Mouse (Mus musculus) gastrocnemius, postnatal 25 days (tissue): ENCODE data around the gene Crtap. TPM values are rescaled to one million over a fixed set of nuclear protein-coding genes. Genes with fewer than 3 reads are reported as not detected.
A peak's percentile ranks its signal among the peaks of the same experiment; 100 is the strongest.

Source experiments
- DNase-seq: peaks from one replicate; pipeline ENCODE4 v3.0.0; 2022
- long read RNA-seq, 2 experiments: library from polyadenylated mRNA; stranded (forward); transcript quantifications; one replicate each; pipeline ENCODE4 v2.0.0; 2021
- total RNA-seq, 2 experiments: library from RNA; stranded (reverse); gene quantifications; 1 replicate in 1 of 2; 2 replicates in 1 of 2; pipeline ENCODE4 v1.2.3; 2021

The Crtap gene
- 10 to 100 TPM; 13.9 to 14.3 TPM for total RNA-seq
- long read RNA-seq, experiment 1, transcript Crtap-201 (7 exons, 1,674 nt), result major isoform, 13 of 16 reads
- long read RNA-seq, experiment 1, partial matches to known transcripts, result 2 of 16 reads
- long read RNA-seq, experiment 1, other reads (novel, unspliced or antisense), result 1 of 16 reads
- long read RNA-seq, experiment 2, transcript Crtap-201 (7 exons, 1,674 nt), result major isoform, 14 of 15 reads
- long read RNA-seq, experiment 2, partial matches to known transcripts, result 1 of 15 reads
- long read RNA-seq, experiment 2, other reads (novel, unspliced or antisense), result 0 of 15 reads

GRCm38 (mm10) chr9:114389905-114390748 lies at the start of gene Crtap:
TSS of gene Crtap (minus strand) at chr9:114390675.
- peak; percentile 55 for DNase-seq

GRCm38 (mm10) chr9:114435668-114436067 lies 45.2 kb upstream of the Crtap start:
- DNase-seq, result no peak

DNA sequence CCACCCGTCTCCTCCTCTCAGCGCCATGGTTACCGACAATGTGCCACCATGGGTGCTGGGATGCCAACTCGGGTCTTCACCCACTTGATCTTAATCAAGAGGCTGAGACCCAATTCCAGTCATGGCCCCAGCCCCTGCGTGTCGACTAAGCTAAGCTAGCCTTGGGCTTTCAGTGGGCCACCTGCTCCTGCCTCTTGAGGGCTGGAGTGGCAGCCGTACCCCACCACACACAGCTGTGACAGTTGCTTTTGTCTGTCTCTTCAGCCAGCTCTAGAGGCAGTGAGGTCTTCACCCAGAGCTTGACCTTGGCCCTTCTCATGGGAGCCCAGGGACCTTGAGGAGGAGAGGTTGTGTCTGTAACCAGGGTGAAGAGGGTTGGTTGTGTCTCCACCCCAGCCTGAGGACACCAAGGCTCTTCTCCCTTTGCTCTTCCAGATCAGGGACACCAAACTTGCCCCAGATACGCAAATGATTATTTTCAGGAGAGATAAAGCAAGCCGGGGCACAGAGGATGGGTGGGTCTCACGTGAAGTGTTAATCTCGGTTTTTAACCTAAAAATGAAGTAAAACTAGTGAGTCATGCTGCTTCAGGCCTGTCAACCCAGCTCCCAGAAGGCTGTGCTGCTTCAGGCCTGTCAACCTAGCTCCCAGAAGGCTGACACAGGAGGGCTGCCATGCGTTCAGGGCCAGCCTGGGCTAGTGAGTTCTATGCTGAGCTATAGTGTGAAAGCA lies 37.8 kb upstream of the Crtap start:
- no peak for DNase-seq

GRCm38 (mm10) chr9:114427425-114427824 lies 37.0 kb upstream of the Crtap start:
- no peak for DNase-seq

GRCm38 (mm10) chr9:114426201-114426600 lies 35.7 kb upstream of the Crtap start:
- no peak for DNase-seq

- DNase-seq, result no peak
Observed at GRCm38 (mm10) chr9:114425576-114425975, 35.1 kb upstream of the Crtap start.

DNA sequence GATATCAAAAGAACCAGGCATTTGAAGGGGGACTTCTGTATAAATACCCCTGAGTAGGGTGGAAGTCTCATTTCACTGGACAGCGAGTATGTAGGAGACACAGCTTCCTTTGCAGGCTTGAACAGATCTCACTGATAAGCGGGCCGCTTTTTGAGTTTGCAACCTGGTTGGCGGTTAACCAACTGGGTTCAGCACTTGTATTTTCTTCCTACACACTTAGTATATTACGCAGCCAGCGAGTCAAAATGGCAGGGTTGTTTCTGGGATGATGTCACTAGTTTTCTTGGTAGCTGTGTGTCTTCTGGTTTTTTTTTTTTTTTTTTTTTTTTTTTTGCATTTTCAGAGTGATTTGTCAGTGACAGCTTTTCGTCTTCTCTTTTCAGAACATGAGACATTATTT lies 31.3 kb upstream of the Crtap start:
- DNase-seq, result no peak

- DNase-seq, result no peak
Observed at GRCm38 (mm10) chr9:114421045-114421444, 30.6 kb upstream of the Crtap start.

- no peak for DNase-seq
Observed at GRCm38 (mm10) chr9:114420443-114420842, 30.0 kb upstream of the Crtap start.

DNA sequence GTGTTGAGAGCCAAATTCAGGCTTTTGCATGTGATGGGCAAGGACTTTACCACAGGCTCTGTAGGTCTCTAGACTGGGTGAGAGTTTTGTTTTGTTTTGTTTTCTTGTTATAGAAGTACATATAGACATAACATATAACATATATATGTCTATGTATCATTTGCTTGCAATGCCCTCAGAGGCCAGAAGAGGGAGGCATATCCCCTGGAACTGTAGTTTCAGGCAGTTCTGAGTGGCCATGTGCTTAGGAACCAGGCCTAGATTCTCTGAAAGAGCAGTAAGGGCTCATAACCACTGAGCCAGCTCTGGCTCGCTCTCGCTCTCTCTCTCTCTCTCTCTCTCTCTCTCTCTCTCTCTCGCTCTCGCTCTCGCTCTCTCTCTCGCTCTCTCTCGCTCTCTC lies 27.7 kb upstream of the Crtap start:
- DNase-seq, result no peak

- no peak for DNase-seq
Observed at GRCm38 (mm10) chr9:114416646-114417517, 26.4 kb upstream of the Crtap start.

- no peak for DNase-seq
Observed at GRCm38 (mm10) chr9:114415701-114416100, 25.2 kb upstream of the Crtap start.

DNA sequence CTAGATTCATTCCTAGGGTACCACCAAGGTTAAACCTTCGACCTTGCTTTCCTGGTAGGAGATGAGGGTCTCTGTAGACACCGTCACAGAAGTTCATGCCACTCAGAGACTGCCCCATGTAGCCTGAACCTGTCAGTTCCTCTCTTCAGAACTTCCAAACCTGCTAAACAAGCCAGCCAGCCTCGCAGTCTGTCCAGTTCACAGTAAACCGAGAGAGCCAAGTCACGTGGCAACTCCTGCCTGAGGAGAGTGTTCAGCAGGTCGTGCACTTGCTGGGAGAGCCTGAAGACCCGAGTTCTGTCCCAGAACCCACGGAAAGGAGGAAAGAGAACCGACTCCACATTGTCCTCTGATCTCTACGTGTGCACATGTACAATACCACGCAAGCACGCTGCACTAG lies 23.4 kb upstream of the Crtap start:
- no peak for DNase-seq

DNA sequence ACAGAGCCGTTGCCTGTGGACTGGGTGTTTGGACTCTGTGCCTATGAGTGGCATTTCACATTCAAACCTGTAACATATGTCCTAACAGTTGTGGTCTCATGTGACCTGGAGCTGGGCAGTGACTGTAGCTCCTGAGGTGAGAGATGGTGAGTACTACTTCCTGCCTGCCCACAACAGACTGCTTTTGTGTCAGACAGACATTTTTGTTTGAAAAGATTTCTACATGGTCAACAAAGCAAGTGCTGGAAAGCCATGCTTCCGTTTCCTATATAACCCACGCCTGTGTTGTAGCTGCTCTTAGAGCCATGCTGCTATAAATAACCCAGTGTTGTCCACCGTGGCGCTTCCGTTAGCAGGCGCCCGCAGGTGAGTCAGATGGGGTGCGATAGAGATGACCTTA lies 21.9 kb upstream of the Crtap start:
- no peak for DNase-seq

DNA sequence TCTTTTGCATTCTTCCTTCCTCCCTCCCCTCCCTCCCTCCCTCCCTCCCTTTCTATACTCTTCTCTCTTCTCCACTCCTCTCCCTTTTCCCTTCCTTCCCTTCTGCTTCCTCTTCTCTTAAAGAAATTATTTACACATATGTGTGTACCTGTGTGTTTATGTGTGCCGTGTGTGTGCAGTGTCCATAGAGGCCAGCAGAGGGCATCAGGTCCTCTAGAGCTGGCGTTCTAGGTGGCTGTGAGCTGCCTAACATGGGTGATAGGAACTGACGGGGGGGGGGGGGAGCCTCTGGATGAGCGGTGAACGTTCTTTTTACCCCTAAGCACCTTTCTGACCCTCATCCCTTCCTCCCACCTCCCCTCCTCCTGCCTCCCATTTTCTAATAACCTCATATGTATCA lies 20.8 kb upstream of the Crtap start:
- DNase-seq, result no peak

- no peak for DNase-seq
Observed at GRCm38 (mm10) chr9:114410313-114410862, 19.9 kb upstream of the Crtap start.

- DNase-seq, result no peak
Observed at GRCm38 (mm10) chr9:114407676-114408075, 17.2 kb upstream of the Crtap start.

GRCm38 (mm10) chr9:114401685-114402080 lies 11.2 kb upstream of the Crtap start:
- DNase-seq, result no peak

DNA sequence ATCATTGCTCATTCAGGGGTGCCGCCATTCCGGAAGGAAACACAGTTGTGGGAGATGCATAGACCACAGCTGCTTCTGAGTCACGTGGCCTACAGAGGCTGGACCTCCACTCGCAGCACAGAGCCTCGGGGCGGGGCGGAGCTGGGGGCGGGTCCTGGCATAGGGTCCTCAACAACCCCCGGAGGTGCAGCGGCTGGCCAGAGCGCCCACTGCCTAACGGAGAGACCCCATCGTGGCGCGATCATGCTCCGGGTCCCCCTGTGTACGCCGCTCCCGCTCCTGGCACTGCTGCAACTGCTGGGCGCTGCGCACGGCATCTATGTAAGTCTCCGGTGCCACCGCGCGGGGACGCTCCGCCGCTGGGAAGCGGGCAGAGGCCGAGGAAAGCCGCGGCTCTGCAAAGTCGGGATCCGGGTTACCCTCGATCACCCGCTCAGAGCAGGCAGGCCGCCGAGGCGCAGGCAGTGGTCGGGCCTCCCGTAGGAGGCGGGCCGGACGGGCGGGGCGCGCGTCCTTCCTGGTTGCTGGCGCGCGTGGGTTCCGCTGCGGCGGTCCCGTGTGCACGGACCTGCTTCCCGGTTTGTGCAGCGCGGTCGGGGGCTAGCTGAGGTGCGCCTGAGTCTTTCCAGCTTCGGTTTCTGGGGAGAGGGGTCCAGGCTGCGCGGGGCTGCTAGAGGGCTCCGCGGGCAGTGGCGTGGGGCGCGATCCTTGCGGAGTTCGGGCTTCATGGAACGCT lies 10.6 kb upstream of the Crtap start, which contains the start of the genes Glb1 and Tmppe:
Gene Glb1, plus strand, starts transcription at position 128 of the 736 bp plus-strand sequence.
Gene Tmppe, plus strand, starts transcription at position 157 of the 736 bp plus-strand sequence.
- DNase-seq, result peak; percentile 81

DNA sequence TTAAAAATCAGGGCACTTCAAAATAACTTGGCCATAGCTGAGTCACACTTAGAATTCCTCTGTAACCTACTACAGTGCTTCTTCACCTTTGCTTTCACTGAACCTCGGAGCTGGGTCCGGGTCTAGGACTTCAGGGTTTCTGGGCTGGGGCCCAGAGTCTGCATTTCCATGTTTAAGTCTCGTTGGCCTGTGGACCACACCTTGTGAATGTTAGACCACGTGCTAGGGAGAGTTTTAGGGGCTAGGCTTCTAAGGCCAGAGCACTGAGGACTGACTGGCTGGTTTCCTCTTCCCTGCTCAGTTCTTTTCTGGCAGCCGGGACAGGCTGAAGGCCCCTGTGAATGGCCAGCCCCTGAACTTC lies 10.1 kb upstream of the Crtap start:
- DNase-seq, result no peak

- DNase-seq, result no peak
Observed at GRCm38 (mm10) chr9:114399680-114400079, 9.2 kb upstream of the Crtap start.
